Mouse (Mus musculus): Measurements from ENCODE around the gene Btbd35f26. TPM values are rescaled to one million over a fixed set of nuclear protein-coding genes. Genes with fewer than 3 reads are reported as not detected.

Gene Btbd35f26
- polyA plus RNA-seq (2012; rRNA removed): not detected in 2 replicates

DNA sequence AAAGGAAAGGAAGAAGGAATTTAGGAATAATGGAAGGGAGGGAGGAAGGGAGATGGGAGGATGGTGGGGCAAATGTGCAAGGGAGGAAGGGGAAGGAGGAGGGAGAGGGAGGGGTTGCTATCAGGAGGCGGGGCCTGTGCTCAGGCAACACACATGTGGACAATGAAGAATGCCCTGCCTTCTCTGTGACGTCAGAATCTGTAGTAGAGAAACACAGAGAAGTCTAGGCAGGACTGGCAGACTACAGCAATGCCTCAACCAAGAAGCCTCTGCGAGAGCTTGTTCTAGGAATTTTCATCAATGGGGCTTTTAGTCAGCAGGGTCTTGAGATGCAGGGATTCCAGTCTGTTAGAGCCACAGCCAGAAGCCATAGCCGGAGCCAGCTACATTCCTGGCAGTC lies at the start of gene Btbd35f26:
Gene Btbd35f26 (plus strand): TSS at position 301 of the 400 bp plus-strand sequence.

DNA sequence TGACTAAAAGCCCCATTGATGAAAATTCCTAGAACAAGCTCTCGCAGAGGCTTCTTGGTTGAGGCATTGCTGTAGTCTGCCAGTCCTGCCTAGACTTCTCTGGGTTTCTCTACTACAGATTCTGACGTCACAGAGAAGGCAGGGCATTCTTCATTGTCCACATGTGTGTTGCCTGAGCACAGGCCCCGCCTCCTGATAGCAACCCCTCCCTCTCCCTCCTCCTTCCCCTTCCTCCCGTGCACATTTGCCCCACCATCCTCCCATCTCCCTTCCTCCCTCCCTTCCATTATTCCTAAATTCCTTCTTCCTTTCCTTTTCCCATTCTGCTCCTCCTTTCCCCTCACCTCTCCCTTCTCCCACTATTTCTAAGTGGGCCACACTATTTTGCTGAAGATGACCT lies 47.6 kb downstream of the Btbd35f26 start, which contains the start of gene Btbd35f19:
Gene Btbd35f19 (minus strand): TSS at position 101 of the 400 bp plus-strand sequence.

Other genes starting within 250 kb of the Btbd35f26 start
- not detected in 2 replicates for gene Btbd35f29, start 218.8 kb upstream of the Btbd35f26 start, polyA plus RNA-seq (2012; rRNA removed)
- not detected in 2 replicates for gene Spin2f, start 82.6 kb upstream of the Btbd35f26 start, polyA plus RNA-seq (2012; rRNA removed)
- gene Btbd35f19, start 47.5 kb downstream of the Btbd35f26 start, polyA plus RNA-seq (2012; rRNA removed): not detected in 2 replicates
- not detected in 2 replicates for gene Gm21883, start 237.8 kb downstream of the Btbd35f26 start, polyA plus RNA-seq (2012; rRNA removed)

Data from central nervous system, embryonic 18 days (tissue).